Mouse (Mus musculus) MEL (cell line): Measurements from ENCODE around the gene Tmem98. TPM values are rescaled to one million over a fixed set of nuclear protein-coding genes. Genes with fewer than 3 reads are reported as not detected.

Experiments used
- DNase-seq: peaks from one replicate; pipeline ENCODE4 v3.0.0; 2011; ENCODE audit warnings: low read depth, low spot score
- H3K27ac ChIP-seq: 2 replicates; pipeline ENCODE4 v1.5.1; 2012; ENCODE audit warnings: low read depth, mild to moderate bottlenecking, control low read depth, low read length, moderate library complexity; ENCODE audit not compliant: control insufficient read depth
- H3K27me3 ChIP-seq, 2 experiments: fragments of 150-350 bp in 1 of 2; sonication (generic) in 1 of 2; 2 replicates each; pipeline ENCODE4 v1.6.1; 2012; ENCODE audit warnings: low read length in 2 of 2, mild to moderate bottlenecking in 2 of 2, improper control_type of control experiment in 1 of 2, moderate library complexity in 1 of 2; ENCODE audit not compliant: insufficient read depth in 2 of 2, control insufficient read depth in 1 of 2
- H3K36me3 ChIP-seq, 2 experiments: 2 replicates each; pipeline ENCODE4 v1.6.1; 2012 to 2014; ENCODE audit warnings: low read length in 2 of 2, improper control_type of control experiment in 1 of 2, inconsistent platforms in 1 of 2, mild to moderate bottlenecking in 1 of 2; ENCODE audit not compliant: insufficient read depth in 2 of 2, control insufficient read depth in 1 of 2
- H3K4me1 ChIP-seq, 2 experiments: fragments of 150-350 bp in 1 of 2; sonication (generic) in 1 of 2; 2 replicates each; pipeline ENCODE4 v1.6.1; 2012; ENCODE audit warnings: low read length in 2 of 2, improper control_type of control experiment in 1 of 2, mild to moderate bottlenecking in 1 of 2; ENCODE audit not compliant: insufficient read depth in 2 of 2, control insufficient read depth in 1 of 2
- H3K4me3 ChIP-seq, 2 experiments: fragments of 150-350 bp in 1 of 2; sonication (generic) in 1 of 2; 2 replicates each; pipeline ENCODE4 v1.5.1; 2012; ENCODE audit warnings: low read depth in 2 of 2, low read length in 2 of 2, mild to moderate bottlenecking in 2 of 2, moderate library complexity in 2 of 2, control low read depth in 1 of 2, improper control_type of control experiment in 1 of 2; ENCODE audit not compliant: control insufficient read depth in 1 of 2, insufficient read depth in 1 of 2
- H3K79me2 ChIP-seq: 2 replicates; pipeline ENCODE4 v1.6.1; 2012; ENCODE audit warnings: mild to moderate bottlenecking, low read length, moderate library complexity; ENCODE audit not compliant: control insufficient read depth, poor library complexity, insufficient read depth
- H3K9ac ChIP-seq: 2 replicates; pipeline ENCODE4 v1.6.1; 2012; ENCODE audit warnings: low read depth, mild to moderate bottlenecking, control low read depth, low read length, moderate library complexity; ENCODE audit not compliant: control insufficient read depth, poor library complexity, severe bottlenecking
- H3K9me3 ChIP-seq: fragments of 150-350 bp; sonication (generic); replicated peaks from 2 replicates; pipeline ENCODE4 v1.6.1; 2012; ENCODE audit warnings: mild to moderate bottlenecking, low read length, improper control_type of control experiment, moderate library complexity; ENCODE audit not compliant: insufficient read depth
- CHD1 ChIP-seq: IDR thresholded peaks from 2 replicates; pipeline ENCODE4 v1.6.1; 2012; ENCODE audit warnings: low read depth, mild to moderate bottlenecking, inconsistent platforms, low read length, improper control_type of control experiment
- CTCF ChIP-seq, 3 experiments: IDR thresholded peaks in 2 of 3; conservative IDR thresholded peaks in 1 of 3; 2 replicates each; pipeline ENCODE4 v1.5.1; 2011 to 2012; ENCODE audit warnings: low read length in 3 of 3, low read depth in 2 of 3, mild to moderate bottlenecking in 2 of 3, improper control_type of control experiment in 1 of 3, inconsistent platforms in 1 of 3, mixed read lengths in 1 of 3, moderate library complexity in 1 of 3; ENCODE audit not compliant: control insufficient read depth in 1 of 3, insufficient read depth in 1 of 3, poor library complexity in 1 of 3, severe bottlenecking in 1 of 3
- ELF1 ChIP-seq: IDR thresholded peaks from 2 replicates; pipeline ENCODE4 v1.6.1; 2014; ENCODE audit warnings: low read depth, mild to moderate bottlenecking, inconsistent platforms, low read length, improper control_type of control experiment, moderate library complexity
- EP300 ChIP-seq, 2 experiments: IDR thresholded peaks; 2 replicates each; pipeline ENCODE4 v1.6.1; 2011; ENCODE audit warnings: improper control_type of control experiment in 2 of 2, low read length in 2 of 2, low read depth in 1 of 2, mild to moderate bottlenecking in 1 of 2
- ETS1 ChIP-seq: IDR thresholded peaks from 2 replicates; pipeline ENCODE4 v1.6.1; 2012; ENCODE audit warnings: low read depth, mild to moderate bottlenecking, inconsistent platforms, low read length, improper control_type of control experiment, moderate library complexity
- GATA1 ChIP-seq: IDR thresholded peaks from 2 replicates; pipeline ENCODE4 v1.6.1; 2011; ENCODE audit warnings: low read depth, low read length, improper control_type of control experiment
- HCFC1 ChIP-seq: IDR thresholded peaks from 2 replicates; pipeline ENCODE4 v1.6.1; 2012; ENCODE audit warnings: low read depth, mild to moderate bottlenecking, inconsistent platforms, low read length, improper control_type of control experiment, moderate library complexity
- KAT2A ChIP-seq: conservative IDR thresholded peaks from 2 replicates; pipeline ENCODE4 v1.6.1; 2012; ENCODE audit warnings: low read depth, low read length, improper control_type of control experiment, inconsistent platforms
- MAFK ChIP-seq: IDR thresholded peaks from 2 replicates; pipeline ENCODE4 v1.6.1; 2011; ENCODE audit warnings: low read depth, mild to moderate bottlenecking, low read length, improper control_type of control experiment, borderline replicate concordance
- MAX ChIP-seq: IDR thresholded peaks from 2 replicates; pipeline ENCODE4 v1.6.1; 2011; ENCODE audit warnings: low read length, improper control_type of control experiment
- MXI1 ChIP-seq: IDR thresholded peaks from 2 replicates; pipeline ENCODE4 v1.6.1; 2011; ENCODE audit warnings: mild to moderate bottlenecking, low read depth, low read length, improper control_type of control experiment
- NELFE ChIP-seq: IDR thresholded peaks from 2 replicates; pipeline ENCODE4 v1.6.1; 2011; ENCODE audit warnings: low read depth, low read length, improper control_type of control experiment
- POLR2A ChIP-seq, 2 experiments: IDR thresholded peaks; 2 replicates each; pipeline ENCODE4 v1.6.1; 2011 to 2012; ENCODE audit warnings: low read length in 2 of 2, mild to moderate bottlenecking in 2 of 2, control low read depth in 1 of 2, improper control_type of control experiment in 1 of 2, low read depth in 1 of 2, moderate library complexity in 1 of 2; ENCODE audit not compliant: control insufficient read depth in 1 of 2, insufficient read depth in 1 of 2, poor library complexity in 1 of 2
- POLR2AphosphoS2 ChIP-seq: IDR thresholded peaks from 2 replicates; pipeline ENCODE4 v1.6.1; 2011; ENCODE audit warnings: low read length, improper control_type of control experiment
- POLR2AphosphoS5 ChIP-seq: IDR thresholded peaks from 2 replicates; pipeline ENCODE4 v1.6.1; 2012; ENCODE audit warnings: low read depth, borderline replicate concordance, mild to moderate bottlenecking, inconsistent platforms, low read length, moderate library complexity, mixed read lengths
- RCOR1 ChIP-seq: IDR thresholded peaks from 2 replicates; pipeline ENCODE4 v1.6.1; 2012; ENCODE audit warnings: low read depth, mild to moderate bottlenecking, inconsistent platforms, low read length, improper control_type of control experiment
- SIN3A ChIP-seq: IDR thresholded peaks from 2 replicates; pipeline ENCODE4 v1.6.1; 2012; ENCODE audit warnings: low read length, improper control_type of control experiment, inconsistent platforms
- SMC3 ChIP-seq: IDR thresholded peaks from 2 replicates; pipeline ENCODE4 v1.6.1; 2011; ENCODE audit warnings: low read depth, low read length, improper control_type of control experiment
- TCF12 ChIP-seq: IDR thresholded peaks from 2 replicates; pipeline ENCODE4 v1.6.1; 2014; ENCODE audit warnings: low read depth, mild to moderate bottlenecking, inconsistent platforms, low read length, improper control_type of control experiment, moderate library complexity
- USF2 ChIP-seq, 2 experiments: IDR thresholded peaks; 2 replicates each; pipeline ENCODE4 v1.6.1; 2011 to 2012; ENCODE audit warnings: improper control_type of control experiment in 2 of 2, low read length in 2 of 2, borderline replicate concordance in 1 of 2, inconsistent platforms in 1 of 2, low read depth in 1 of 2, mild to moderate bottlenecking in 1 of 2; ENCODE audit not compliant: insufficient read depth in 1 of 2
- ZKSCAN1 ChIP-seq: IDR thresholded peaks from 2 replicates; pipeline ENCODE4 v1.6.1; 2012; ENCODE audit warnings: low read depth, mild to moderate bottlenecking, inconsistent platforms, low read length, improper control_type of control experiment, moderate library complexity
- ZMIZ1 ChIP-seq: IDR thresholded peaks from 2 replicates; pipeline ENCODE4 v1.6.1; 2012; ENCODE audit warnings: low read depth, mild to moderate bottlenecking, inconsistent platforms, low read length, improper control_type of control experiment, moderate library complexity
- polyA plus RNA-seq, 2 experiments: library from polyadenylated mRNA; stranded (reverse) in 1 of 2; unstranded in 1 of 2; fragments of >175 nt in 1 of 2; fragments of >200 nt in 1 of 2; gene quantifications; 2 replicates each; pipeline versions ENCODE4 v1.2.1 to v1.2.4; 2012; ENCODE audit warnings: low replicate concordance in 2 of 2, low read depth in 1 of 2; ENCODE audit not compliant: insufficient read length in 2 of 2, insufficient read depth in 1 of 2, missing spikeins in 1 of 2
- total RNA-seq: library from RNA; depleted of rRNA; stranded (reverse); fragments of 300-350 nt; gene quantifications from 2 replicates; pipeline ENCODE4 v1.2.3, GENCODE M21; 2012

The Tmem98 gene
- total and polyA plus RNA-seq, 3 experiments: 21.5 to 33.5 TPM; not detected in 1

DNA sequence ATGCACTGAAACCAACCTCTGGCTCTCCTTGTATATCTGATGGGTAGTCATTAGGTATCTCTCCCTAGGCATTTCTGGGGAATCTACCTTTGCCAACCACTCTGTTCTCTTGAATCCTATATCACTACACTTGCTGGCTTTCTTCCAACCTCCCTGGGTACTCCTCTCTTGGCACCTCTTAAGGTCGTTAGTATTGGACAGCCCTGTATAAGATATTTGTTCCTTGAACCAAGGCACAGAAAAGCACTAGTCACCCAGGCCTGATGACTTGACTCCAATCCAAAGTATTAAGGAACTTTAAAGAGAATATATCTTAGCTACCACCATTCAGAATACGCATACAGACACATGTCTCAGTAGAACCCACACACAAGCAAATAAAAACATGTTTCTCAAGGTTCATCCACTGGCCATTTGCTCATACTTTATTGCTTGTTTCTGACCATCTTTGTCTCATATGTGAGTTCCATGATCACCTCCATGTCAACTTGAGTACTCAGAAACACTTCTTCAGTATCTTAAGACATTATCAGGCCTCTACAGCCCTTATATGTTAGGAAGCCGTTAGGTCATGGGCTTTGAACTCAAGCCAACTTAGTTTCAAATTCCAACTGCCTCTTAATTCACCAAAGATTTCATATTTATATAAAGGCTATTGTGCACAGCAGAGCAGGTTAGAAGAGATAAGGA, 48.5 kb upstream of the Tmem98 start (continued):
- no peak for TF ChIP-seq USF2 (IDR thresholded peaks at IDR 0.05; ENCODE audit: borderline replicate concordance in 1 of 2, insufficient read depth in 1 of 2, low read depth in 1 of 2, low read length in 2 of 2)
- TF ChIP-seq EP300 (IDR thresholded peaks at IDR 0.05; ENCODE audit: low read depth in 1 of 2, low read length in 2 of 2): peak; percentile 100
- TF ChIP-seq SMC3: no peak
- peak; percentile 91 for TF ChIP-seq RCOR1
- TF ChIP-seq ZMIZ1: 0 out of 2 replicates have a peak, but pooled peaks have one; percentile 73
- TF ChIP-seq POLR2AphosphoS5: no peak
- no peak for TF ChIP-seq ELF1
- peak; percentile 98 for TF ChIP-seq TCF12
- peak; percentile 37; the same call in 1 of the 2 replicates for TF ChIP-seq KAT2A
- peak; percentile 64; the same call in 1 of the 2 replicates for TF ChIP-seq MAFK
- no peak; a peak in 1 of 4 replicates for TF ChIP-seq POLR2A (IDR thresholded peaks at IDR 0.05; ENCODE audit: control insufficient read depth in 1 of 2, insufficient read depth in 1 of 2, low read depth in 1 of 2, low read length in 2 of 2, poor library complexity in 1 of 2)
- TF ChIP-seq ETS1: peak; percentile 95
- TF ChIP-seq POLR2AphosphoS2: peak; percentile 88
- peak; percentile 97 for TF ChIP-seq SIN3A
- TF ChIP-seq ZKSCAN1: no peak

- peaks cover 42 to 46% of the 10 kb centered on the region in 2 experiments for H3K4me1 ChIP-seq
- peak; percentile 80 for DNase-seq
- no peak for TF ChIP-seq GATA1
- TF ChIP-seq MXI1: no peak; the same call in 1 of the 2 replicates
- TF ChIP-seq POLR2A (IDR thresholded peaks at IDR 0.05; ENCODE audit: control insufficient read depth in 1 of 2, insufficient read depth in 1 of 2, low read depth in 1 of 2, low read length in 2 of 2, poor library complexity in 1 of 2): peak in 1 of 2 experiments; percentile 43; a peak in 2 of 4 replicates
- TF ChIP-seq MAFK: no peak
- 0 out of 2 replicates have a peak, but pooled peaks have one; percentile 6 for TF ChIP-seq NELFE
- TF ChIP-seq POLR2AphosphoS2: no peak
- no peak for TF ChIP-seq HCFC1
- TF ChIP-seq CHD1: 0 out of 2 replicates have a peak, but pooled peaks have one; percentile 44
- no peak for TF ChIP-seq CTCF (IDR thresholded peaks at IDR 0.05 in 2 of 3, conservative IDR thresholded peaks at IDR 0.05 in 1 of 3; ENCODE audit: control insufficient read depth in 1 of 3, insufficient read depth in 1 of 3, low read depth in 2 of 3, low read length in 3 of 3, poor library complexity in 1 of 3, severe bottlenecking in 1 of 3)
- peak; percentile 87; the same call in 1 of the 2 replicates for TF ChIP-seq ZMIZ1
- no peak for TF ChIP-seq ELF1
- no peak for TF ChIP-seq MAX
- no peak for TF ChIP-seq KAT2A
- TF ChIP-seq USF2 (IDR thresholded peaks at IDR 0.05; ENCODE audit: borderline replicate concordance in 1 of 2, insufficient read depth in 1 of 2, low read depth in 1 of 2, low read length in 2 of 2): no peak
- no peaks in the 10 kb centered on the region for H3K9me3 ChIP-seq
- peak overlapping the region; percentile 98 for H3K27ac ChIP-seq
- no peaks in the 10 kb centered on the region for H3K27me3 ChIP-seq
- H3K36me3 ChIP-seq: peaks cover 0 to 64% of the 10 kb centered on the region in 2 experiments; a peak in 3 of 4 replicates
- peak overlapping the region; percentile 3 to 8; a peak in 3 of 4 replicates for H3K4me3 ChIP-seq
- peak overlapping the region; percentile 63 for H3K9ac ChIP-seq
- peaks cover 19% of the 10 kb centered on the region for H3K79me2 ChIP-seq
These were observed 47.9 kb upstream of the Tmem98 start for GRCm38 (mm10) chr11:80762066-80762465.
